Mouse (Mus musculus) embryonic facial prominence, embryonic 14.5 days (tissue): ENCODE data around the gene Hspbp1. TPM values are rescaled to one million over a fixed set of nuclear protein-coding genes. Genes with fewer than 3 reads are reported as not detected.

Experiments used
- ATAC-seq: fragments of 200-750 bp; cut with Nextera tagmentation; 2 replicates; pipeline ENCODE4 v1.8.0; 2017; ENCODE audit warnings: low read depth, moderate number of reproducible peaks, moderate TSS enrichment
- DNase-seq: peaks from one replicate; pipeline ENCODE4 v3.0.0-alpha.2; 2015; ENCODE audit warnings: low spot score
- H3K27ac ChIP-seq: fragments of 300-500 bp; sonication (generic); replicated peaks from 2 replicates; pipeline ENCODE4 v1.5.1; 2014; ENCODE audit warnings: low read depth, mild to moderate bottlenecking, low read length, moderate library complexity
- H3K27me3 ChIP-seq: fragments of 300-500 bp; sonication (generic); replicated peaks from 2 replicates; pipeline ENCODE4 v1.6.1; 2014; ENCODE audit warnings: low read length; ENCODE audit not compliant: control insufficient read depth, insufficient read depth
- H3K36me3 ChIP-seq: fragments of 300-500 bp; sonication (generic); 2 replicates; pipeline ENCODE4 v1.6.1; 2014; ENCODE audit warnings: low read length, mixed read lengths; ENCODE audit not compliant: control insufficient read depth, insufficient read depth
- H3K4me1 ChIP-seq: fragments of 300-500 bp; sonication (generic); 2 replicates; pipeline ENCODE4 v1.6.1; 2014; ENCODE audit warnings: antibody characterized with exemption, low read length; ENCODE audit not compliant: control insufficient read depth, insufficient read depth
- H3K4me2 ChIP-seq: fragments of 300-500 bp; sonication (generic); 2 replicates; pipeline ENCODE4 v1.6.1; 2014; ENCODE audit warnings: low read depth, mild to moderate bottlenecking, low read length, moderate library complexity, mixed read lengths
- H3K4me3 ChIP-seq: fragments of 300-500 bp; sonication (generic); 2 replicates; pipeline ENCODE4 v1.5.1; 2014; ENCODE audit warnings: low read depth, mild to moderate bottlenecking, low read length
- H3K9ac ChIP-seq: fragments of 300-500 bp; sonication (generic); 2 replicates; pipeline ENCODE4 v1.6.1; 2014; ENCODE audit warnings: low read depth, mild to moderate bottlenecking, low read length, moderate library complexity, mixed read lengths
- H3K9me3 ChIP-seq: fragments of 300-500 bp; sonication (generic); 2 replicates; pipeline ENCODE4 v1.6.1; 2016; ENCODE audit warnings: low read length; ENCODE audit not compliant: control insufficient read depth
- WGBS: fragments of 180-500 bp; shearing (Covaris S2); extraction: QIAGEN DNeasy Blood & Tissue Kit; methylation state at CpG from one replicate; pipeline ENCODE4 v1.1.7; 2014; 5-methylcytosine and 5-hydroxymethylcytosine counted together
- polyA plus RNA-seq: library from polyadenylated mRNA; unstranded; fragments of >200 nt; fragmentation: Nextera tagmentation; extraction: Ambion mirVana; gene quantifications from 2 replicates; pipeline ENCODE4 v1.2.1, GENCODE M21; 2014

Hspbp1 gene
- polyA plus RNA-seq, 1 experiment from 2014 or later, result 77.5 TPM

- Histone ChIP-seq H3K27ac (no peak overlapping the region), H3K4me2 (no peak overlapping the region), H3K4me1 (no peaks in the 10 kb centered on the region), H3K9ac (no peak overlapping the region), H3K4me3 (no peak overlapping the region), H3K27me3 (no peaks in the 10 kb centered on the region), H3K36me3 (peaks cover 84% of the 10 kb centered on the region), H3K9me3 (no peaks in the 10 kb centered on the region)
- ATAC-seq (no peak), DNase-seq (no peak)
- WGBS, result 44% methylated on average over 18 of the region's 18 CpGs
Observed at GRCm38 (mm10) chr7:4705098-4705497, 20.2 kb upstream of the Hspbp1 start.

DNA sequence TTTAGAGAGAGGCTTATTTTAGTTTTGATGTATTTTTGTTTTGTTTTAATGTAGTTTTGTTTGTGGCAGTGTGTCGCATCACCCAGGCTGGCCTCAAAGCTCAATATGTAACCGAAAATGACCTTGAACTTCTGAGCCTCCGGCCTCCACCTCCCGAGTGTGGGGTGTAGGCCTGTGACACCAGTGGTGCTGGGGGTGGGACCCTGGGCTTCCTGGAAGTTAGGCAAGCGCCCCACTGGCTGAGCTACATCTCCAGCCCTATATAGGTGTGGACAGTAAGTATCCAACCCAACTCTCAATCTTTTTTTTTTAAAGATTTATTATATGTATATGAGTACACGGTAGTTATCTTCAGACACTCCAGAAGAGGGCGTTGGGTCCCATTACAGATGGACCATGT lies 18.3 kb upstream of the Hspbp1 start:
- H3K27me3 ChIP-seq, result no peaks in the 10 kb centered on the region
- no peaks in the 10 kb centered on the region for H3K9me3 ChIP-seq
- no peak overlapping the region for H3K9ac ChIP-seq
- no peak overlapping the region for H3K4me2 ChIP-seq
- WGBS, result 96% methylated on average over 7 of the region's 7 CpGs
- no peaks in the 10 kb centered on the region for H3K4me1 ChIP-seq
- H3K4me3 ChIP-seq, result no peak overlapping the region
- H3K27ac ChIP-seq, result no peak overlapping the region
- DNase-seq, result no peak
- H3K36me3 ChIP-seq, result peaks cover 80% of the 10 kb centered on the region
- ATAC-seq, result no peak

GRCm38 (mm10) chr7:4702334-4702733 lies 17.5 kb upstream of the Hspbp1 start:
- peak; percentile 56; the same call in 1 of the 2 replicates for ATAC-seq
- Histone ChIP-seq H3K9ac (0 out of 2 replicates have a peak overlapping the region, but pooled peaks have one; percentile 1), H3K9me3 (no peaks in the 10 kb centered on the region), H3K4me2 (no peak overlapping the region), H3K36me3 (peaks cover 79% of the 10 kb centered on the region), H3K27ac (no peak overlapping the region), H3K4me3 (no peak overlapping the region), H3K4me1 (no peaks in the 10 kb centered on the region), H3K27me3 (no peaks in the 10 kb centered on the region)
- DNase-seq, result no peak
- WGBS, result 37% methylated on average over 8 of the region's 8 CpGs

DNA sequence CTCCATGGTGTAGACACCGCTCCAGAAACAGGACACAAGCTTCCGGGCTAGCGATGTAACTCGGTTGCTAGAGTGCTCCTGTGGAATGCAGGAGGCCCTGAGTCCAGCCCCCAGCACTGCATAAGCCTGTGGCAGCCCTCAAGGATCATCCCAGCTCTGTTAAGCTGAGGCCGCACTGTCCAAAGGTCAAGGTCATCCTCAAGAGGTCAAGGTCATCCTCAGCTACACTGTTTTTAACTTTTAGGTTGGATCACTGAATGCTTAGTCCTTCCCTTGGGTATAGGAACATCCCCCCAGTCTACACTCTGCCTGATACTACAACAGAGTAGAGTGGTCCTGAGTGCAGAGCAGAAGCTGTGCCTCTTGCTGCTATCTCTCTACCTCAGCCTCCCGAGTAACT lies 8.1 kb upstream of the Hspbp1 start:
- 83% methylated on average over 6 of the region's 6 CpGs for WGBS
- H3K4me2 ChIP-seq, result no peak overlapping the region
- H3K9ac ChIP-seq, result no peak overlapping the region
- ATAC-seq, result no peak
- H3K4me3 ChIP-seq, result no peak overlapping the region
- DNase-seq, result no peak
- H3K9me3 ChIP-seq, result no peaks in the 10 kb centered on the region
- H3K27ac ChIP-seq, result no peak overlapping the region
- no peaks in the 10 kb centered on the region for H3K27me3 ChIP-seq
- peaks cover 48% of the 10 kb centered on the region for H3K36me3 ChIP-seq
- no peaks in the 10 kb centered on the region for H3K4me1 ChIP-seq

- H3K9me3 ChIP-seq, result no peaks in the 10 kb centered on the region
- H3K27me3 ChIP-seq, result no peaks in the 10 kb centered on the region
- H3K27ac ChIP-seq, result peak overlapping the region; percentile 90
- 2% methylated on average over 19 of the region's 35 CpGs for WGBS
- H3K4me2 ChIP-seq, result peak overlapping the region; percentile 77
- DNase-seq, result no peak
- H3K4me1 ChIP-seq, result no peaks in the 10 kb centered on the region
- peak; percentile 69 for ATAC-seq
- peak overlapping the region; percentile 99 for H3K9ac ChIP-seq
- H3K36me3 ChIP-seq, result peaks cover 34% of the 10 kb centered on the region
- peak overlapping the region; percentile 86 for H3K4me3 ChIP-seq
Observed at GRCm38 (mm10) chr7:4690951-4691653, 6.2 kb upstream of the Hspbp1 start.

- Histone ChIP-seq H3K9ac (peak within 1 kb of the TSS; percentile 99), H3K4me1 (no peaks in the 10 kb centered on the region), H3K36me3 (peaks cover 26% of the 10 kb centered on the region), H3K27me3 (no peaks in the 10 kb centered on the region), H3K27ac (peak within 1 kb of the TSS; percentile 90), H3K4me3 (peak within 1 kb of the TSS; percentile 86), H3K9me3 (no peaks in the 10 kb centered on the region), H3K4me2 (peak within 1 kb of the TSS; percentile 77)
- ATAC-seq, result peak; percentile 83
- WGBS, result 2% methylated on average over 6 of the region's 18 CpGs
- DNase-seq, result peak; percentile 92
Observed at GRCm38 (mm10) chr7:4690387-4690786, 5.5 kb upstream of the Hspbp1 start, which contains the start of gene Brsk1. TSS of gene Brsk1 (plus strand) at chr7:4690604.

GRCm38 (mm10) chr7:4684203-4684602 lies 665 bp downstream of the Hspbp1 start:
- no peaks in the 10 kb centered on the region for H3K9me3 ChIP-seq
- peak overlapping the region; percentile 64 for H3K4me3 ChIP-seq
- 3% methylated on average over 13 of the region's 13 CpGs for WGBS
- peak overlapping the region; percentile 64; the same call in 1 of the 2 replicates for H3K27ac ChIP-seq
- peak overlapping the region; percentile 76 for H3K4me2 ChIP-seq
- no peak for ATAC-seq
- H3K9ac ChIP-seq, result peak overlapping the region; percentile 59
- H3K4me1 ChIP-seq, result peaks cover 6% of the 10 kb centered on the region
- peaks cover 17% of the 10 kb centered on the region for H3K36me3 ChIP-seq
- no peak for DNase-seq
- H3K27me3 ChIP-seq, result no peaks in the 10 kb centered on the region

- Histone ChIP-seq H3K27me3 (no peaks in the 10 kb centered on the region), H3K9ac (no peak overlapping the region), H3K4me3 (no peak overlapping the region), H3K27ac (no peak overlapping the region), H3K9me3 (no peaks in the 10 kb centered on the region), H3K36me3 (peaks cover 21% of the 10 kb centered on the region), H3K4me1 (peaks cover 6% of the 10 kb centered on the region), H3K4me2 (no peak overlapping the region)
- DNase-seq (no peak), ATAC-seq (no peak)
- WGBS, result 85% methylated on average over 5 of the region's 5 CpGs
Observed at GRCm38 (mm10) chr7:4683307-4683706, 1.6 kb downstream of the Hspbp1 start.

- no peak for ATAC-seq
- WGBS, result 89% methylated on average over 7 of the region's 7 CpGs
- DNase-seq, result no peak
- peaks cover 59% of the 10 kb centered on the region for H3K36me3 ChIP-seq
- no peaks in the 10 kb centered on the region for H3K4me1 ChIP-seq
- H3K27me3 ChIP-seq, result no peaks in the 10 kb centered on the region
- no peak overlapping the region for H3K4me2 ChIP-seq
- H3K4me3 ChIP-seq, result no peak overlapping the region
- no peaks in the 10 kb centered on the region for H3K9me3 ChIP-seq
- no peak overlapping the region for H3K9ac ChIP-seq
- no peak overlapping the region for H3K27ac ChIP-seq
Observed at GRCm38 (mm10) chr7:4675200-4675599, 9.7 kb downstream of the Hspbp1 start.
